Mouse (Mus musculus) C3H10T1/2 (cell line): Measurements from ENCODE around the gene Adam1b. TPM values are rescaled to one million over a fixed set of nuclear protein-coding genes. Genes with fewer than 3 reads are reported as not detected.

Experiments
- polyA plus RNA-seq, 2 experiments: library from polyadenylated mRNA; unstranded; fragments of >200 nt; fragmentation: generic; extraction: Trizol; gene quantifications; one replicate each; pipeline ENCODE4 v1.2.1; 2012; ENCODE audit warnings: missing spikeins in 2 of 2

Gene Adam1b
- polyA plus RNA-seq, result not detected

DNA sequence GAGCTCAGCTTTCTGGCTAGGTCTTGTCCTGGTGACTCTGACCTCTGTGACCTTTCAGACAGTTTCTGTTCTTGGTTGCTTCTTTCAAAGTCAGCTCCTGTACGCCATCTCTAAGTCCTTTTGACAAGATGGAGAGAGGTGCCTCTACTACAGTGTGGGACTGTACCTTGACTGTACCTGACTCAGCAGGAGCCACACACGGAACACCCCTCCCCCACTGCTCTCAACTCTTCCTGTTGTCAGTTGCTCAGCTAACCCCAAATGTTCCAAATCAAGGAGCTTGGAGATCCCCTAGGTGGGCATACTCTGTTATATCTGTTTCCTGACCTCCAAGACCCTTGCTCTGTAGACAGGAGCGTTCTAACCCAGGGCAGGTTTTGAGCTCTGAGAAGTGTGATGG is at the start of gene Adam1b:
TSS of gene Adam1b (minus strand) at position 205 of the 400 bp plus-strand sequence.

GRCm38 (mm10) chr5:121545793-121546529 is 42.7 kb upstream of the Adam1b start, which contains the start of gene Mapkapk5:
Gene Mapkapk5, minus strand, starts transcription at chr5:121545905.

DNA sequence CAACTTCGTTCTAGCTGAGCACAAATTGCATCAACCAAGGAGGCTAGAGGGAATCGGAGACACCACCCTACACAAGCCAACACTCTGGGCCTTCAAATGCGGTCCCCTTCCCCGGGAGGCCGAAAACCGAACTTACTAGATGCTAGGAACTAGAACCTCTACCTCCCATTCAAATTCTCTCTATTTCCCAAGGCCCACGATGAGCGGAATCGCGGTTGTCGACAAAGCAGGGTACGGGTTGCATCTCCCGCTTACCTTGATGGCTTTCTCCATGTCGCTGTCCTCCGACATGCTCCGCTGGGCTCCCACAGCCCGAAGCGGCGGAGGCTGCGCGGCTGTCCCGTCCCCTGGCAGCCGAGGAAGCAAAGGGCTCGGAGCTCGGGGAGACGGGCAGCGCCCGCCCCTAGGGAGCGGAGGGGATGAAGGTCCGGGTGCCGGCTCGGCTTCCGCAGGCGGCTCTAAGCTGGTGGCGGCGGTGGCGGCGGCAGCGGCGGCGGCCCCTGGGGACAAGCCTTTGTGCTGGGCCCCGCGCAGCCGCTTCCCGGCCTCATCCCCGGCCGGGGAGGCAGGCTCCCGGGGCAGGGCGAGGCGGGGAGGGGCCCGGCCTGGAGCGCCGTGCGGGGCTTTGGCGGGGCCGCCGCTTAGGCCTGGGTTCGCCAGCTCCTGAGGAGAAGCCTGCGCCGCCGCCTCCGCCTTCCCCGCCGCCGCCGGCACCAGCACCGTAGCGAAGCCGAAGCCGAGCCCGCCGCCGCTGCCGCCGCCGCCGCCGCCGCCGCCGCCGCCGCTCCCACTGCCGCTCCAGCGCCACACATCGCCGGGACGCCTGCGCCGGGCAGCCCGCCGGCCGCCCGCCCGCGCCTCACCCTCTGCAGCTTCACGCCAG is 41.9 kb upstream of the Adam1b start, which contains the start of the genes Adam1a and Gm42878:
TSS of gene Adam1a (minus strand) at position 573 of the 883 bp plus-strand sequence.
TSS of gene Gm42878 (minus strand) at position 573 of the 883 bp plus-strand sequence.

GRCm38 (mm10) chr5:121452026-121452869 is 51.0 kb downstream of the Adam1b start, which contains the start of gene Erp29:
Gene Erp29, minus strand, starts transcription at chr5:121452506.

GRCm38 (mm10) chr5:121451644-121452025 is 51.6 kb downstream of the Adam1b start, which contains the start of gene Tmem116:
Gene Tmem116, plus strand, starts transcription at chr5:121451893.

Other genes starting within 250 kb of the Adam1b start
- gene Trafd1, start 117.8 kb downstream of the Adam1b start, polyA plus RNA-seq, result 10 to 100 TPM; 14.4 to 89.1 TPM
- 1 to 10 TPM; 1.5 to 3.5 TPM for gene Naa25, start 105.5 kb downstream of the Adam1b start, polyA plus RNA-seq
- gene Tmem116, start 51.5 kb downstream of the Adam1b start, polyA plus RNA-seq, result 1 to 10 TPM in 1 of 2 experiments, under 1 TPM in 1; 0.13 to 1.3 TPM
- gene Erp29, start 50.9 kb downstream of the Adam1b start, polyA plus RNA-seq, result 100 to 1,000 TPM; 104 to 121 TPM
- 1 to 10 TPM in 1 of 2 experiments, under 1 TPM in 1; 0.01 to 2.1 TPM for gene Adam1a, start 42.0 kb upstream of the Adam1b start, polyA plus RNA-seq
- gene Gm42878, start 42.0 kb upstream of the Adam1b start, polyA plus RNA-seq, result under 1 TPM; 0.02 to 0.05 TPM
- 10 to 100 TPM; 24.6 to 47.2 TPM for gene Mapkapk5, start 42.5 kb upstream of the Adam1b start, polyA plus RNA-seq
- 100 to 1,000 TPM; 128 to 457 TPM for gene Aldh2, start 90.4 kb upstream of the Adam1b start, polyA plus RNA-seq
- gene Acad12, start 115.5 kb upstream of the Adam1b start, polyA plus RNA-seq, result 1 to 10 TPM in 1 of 2 experiments, under 1 TPM in 1; 0.57 to 4.9 TPM
- gene Acad10, start 157.1 kb upstream of the Adam1b start, polyA plus RNA-seq, result 1 to 10 TPM in 1 of 2 experiments, under 1 TPM in 1; 0.94 to 6.5 TPM
- gene Brap, start 157.1 kb upstream of the Adam1b start, polyA plus RNA-seq, result 10 to 100 TPM; 15.2 to 23.1 TPM
- gene Atxn2, start 207.9 kb upstream of the Adam1b start, polyA plus RNA-seq, result 10 to 100 TPM; 29.2 to 57.4 TPM